Mouse (Mus musculus): ENCODE results near the gene Pgp. TPM values are rescaled to one million over a fixed set of nuclear protein-coding genes. Genes with fewer than 3 reads are reported as not detected.

The Pgp gene
- polyA plus RNA-seq, 1 experiment from 2014 or later: 40.9 TPM

DNA sequence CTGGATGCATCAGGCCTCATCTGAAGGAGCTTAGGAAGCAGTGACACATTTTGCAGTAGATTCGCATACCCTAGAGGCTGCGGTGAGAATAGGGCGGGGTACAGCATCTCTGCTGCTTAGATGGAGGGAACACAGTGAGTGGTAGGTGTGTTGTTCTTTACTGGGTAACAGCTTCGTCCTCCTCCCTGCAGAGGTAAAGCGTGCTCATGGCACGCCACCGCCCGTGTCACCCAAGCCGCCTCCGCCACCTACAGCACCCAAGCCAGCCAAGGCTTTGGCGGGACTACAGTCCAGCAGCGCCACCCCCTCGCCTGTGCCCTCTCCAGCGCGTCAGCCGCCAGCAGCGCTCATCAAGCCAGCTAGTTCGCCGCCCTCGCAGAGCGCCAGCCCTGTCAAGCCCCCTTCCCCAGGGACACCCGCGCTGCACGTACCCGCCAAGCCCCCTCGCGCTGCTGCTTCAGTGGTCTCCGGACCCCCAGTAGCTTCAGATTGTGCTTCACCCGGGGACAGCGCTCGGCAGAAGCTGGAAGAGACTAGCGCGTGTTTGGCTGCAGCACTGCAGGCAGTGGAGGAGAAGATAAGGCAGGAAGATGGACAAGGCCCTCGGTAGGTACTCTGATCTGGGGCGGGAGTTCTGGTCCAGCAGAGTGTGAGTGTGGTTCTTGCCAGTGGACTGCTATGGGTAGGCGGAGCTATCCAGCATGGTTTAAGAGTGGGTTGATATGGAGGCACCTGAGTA, 36.3 kb downstream of the Pgp start:
- Histone ChIP-seq H3K4me1 (ENCODE audit: insufficient read depth) (0 out of 2 replicates have a peak, but pooled peaks cover 3% of the 10 kb centered on the region), H3K27me3 (ENCODE audit: insufficient read depth, low read length) (no peaks in the 10 kb centered on the region), H3K27ac (ENCODE audit: low read depth) (no peak overlapping the region), H3K9me3 (ENCODE audit: low read length) (no peaks in the 10 kb centered on the region), H3K4me3 (ENCODE audit: low read depth, low read length) (no peak overlapping the region), H3K36me3 (replicated peaks; ENCODE audit: insufficient read depth, low read length) (peaks cover 33% of the 10 kb centered on the region), H3K9ac (replicated peaks) (no peak overlapping the region), H3K4me2 (ENCODE audit: low read depth, low read length) (peak overlapping the region; percentile 58)
- ATAC-seq: peak; percentile 43; the same call in 1 of the 2 replicates
- TF ChIP-seq CTCF (IDR thresholded peaks at IDR 0.05; ENCODE audit: low read depth): no peak
- TF ChIP-seq EP300 (IDR thresholded peaks at IDR 0.05; ENCODE audit: low read depth): no peak
- WGBS (ENCODE audit: insufficient replicate concordance): 36% methylated on average over 29 of the region's 36 CpGs
- no peak for DNase-seq

DNA sequence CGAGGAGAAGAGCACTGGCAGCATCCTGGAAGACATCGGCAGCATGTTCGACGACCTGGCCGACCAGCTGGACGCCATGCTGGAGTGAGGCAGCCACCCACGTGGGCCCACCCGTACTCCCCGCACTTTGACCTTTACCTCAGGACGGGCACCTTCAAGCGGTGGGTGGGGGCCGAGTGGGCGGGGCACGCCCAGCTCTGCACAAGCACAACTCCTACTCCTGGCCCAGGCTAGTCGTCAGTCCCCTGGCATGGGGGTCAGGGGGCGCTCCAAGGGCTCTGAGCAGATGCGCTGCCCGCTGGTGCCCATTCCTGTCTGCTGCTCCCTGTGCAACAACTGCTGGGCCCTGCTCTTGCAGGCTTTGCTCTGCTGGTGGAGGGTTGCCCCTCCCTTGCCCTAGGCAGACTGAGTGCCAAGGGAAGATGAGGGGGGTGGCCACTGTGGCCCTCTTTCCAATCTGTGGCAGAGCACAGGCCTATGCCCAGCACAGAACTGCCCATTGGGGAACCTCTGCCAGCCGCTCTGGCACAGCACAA, 37.0 kb downstream of the Pgp start:
- DNase-seq: no peak
- WGBS (ENCODE audit: insufficient replicate concordance): 50% methylated on average over 19 of the region's 19 CpGs
- Histone ChIP-seq H3K36me3 (replicated peaks; ENCODE audit: insufficient read depth, low read length) (peaks cover 39% of the 10 kb centered on the region), H3K27ac (ENCODE audit: low read depth) (no peak overlapping the region), H3K4me3 (ENCODE audit: low read depth, low read length) (no peak overlapping the region), H3K4me2 (ENCODE audit: low read depth, low read length) (peak overlapping the region; percentile 58), H3K27me3 (ENCODE audit: insufficient read depth, low read length) (no peaks in the 10 kb centered on the region), H3K4me1 (ENCODE audit: insufficient read depth) (0 out of 2 replicates have a peak, but pooled peaks cover 3% of the 10 kb centered on the region), H3K9ac (replicated peaks) (no peak overlapping the region), H3K9me3 (ENCODE audit: low read length) (no peaks in the 10 kb centered on the region)
- TF ChIP-seq EP300 (IDR thresholded peaks at IDR 0.05; ENCODE audit: low read depth): no peak
- TF ChIP-seq CTCF (IDR thresholded peaks at IDR 0.05; ENCODE audit: low read depth): no peak
- ATAC-seq: peak; percentile 71

DNA sequence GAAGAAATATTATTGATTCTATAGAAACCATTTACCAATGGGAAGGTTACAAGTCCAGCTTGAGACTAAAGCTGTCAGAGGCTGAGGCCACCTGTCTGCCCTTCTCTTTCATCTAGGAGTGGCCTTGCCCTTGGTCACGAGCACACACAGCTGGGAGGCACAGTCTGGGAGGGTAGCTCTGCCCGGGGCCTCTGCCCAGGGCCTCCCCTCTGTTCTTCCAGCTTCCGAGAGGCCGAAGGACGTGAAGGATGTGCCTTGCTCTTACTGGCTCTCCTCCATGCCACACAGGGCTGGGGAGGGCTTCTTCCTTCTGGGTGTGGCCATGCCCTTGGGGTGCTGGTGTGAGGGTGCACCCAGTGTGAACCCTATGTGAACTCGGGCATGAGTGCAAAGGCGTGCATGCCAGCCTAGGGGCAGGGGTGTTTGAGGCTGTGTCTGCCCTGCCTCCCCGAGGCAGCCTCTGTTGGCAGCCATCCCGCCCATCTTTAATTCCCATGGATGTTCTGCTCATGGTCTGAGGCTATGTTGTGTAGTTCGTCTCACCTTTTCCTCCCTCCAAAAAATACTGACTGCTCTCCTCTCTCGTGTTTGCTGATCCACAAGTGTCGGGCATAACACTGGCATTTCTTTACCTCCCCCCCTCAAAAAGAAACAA, 37.7 kb downstream of the Pgp start:
- WGBS (ENCODE audit: insufficient replicate concordance): 78% methylated on average over 12 of the region's 12 CpGs
- Histone ChIP-seq H3K4me2 (ENCODE audit: low read depth, low read length) (no peak overlapping the region), H3K27me3 (ENCODE audit: insufficient read depth, low read length) (no peaks in the 10 kb centered on the region), H3K4me3 (ENCODE audit: low read depth, low read length) (no peak overlapping the region), H3K36me3 (replicated peaks; ENCODE audit: insufficient read depth, low read length) (peaks cover 43% of the 10 kb centered on the region), H3K9me3 (ENCODE audit: low read length) (no peaks in the 10 kb centered on the region), H3K27ac (ENCODE audit: low read depth) (no peak overlapping the region), H3K4me1 (ENCODE audit: insufficient read depth) (0 out of 2 replicates have a peak, but pooled peaks cover 3% of the 10 kb centered on the region), H3K9ac (replicated peaks) (no peak overlapping the region)
- no peak for TF ChIP-seq EP300 (IDR thresholded peaks at IDR 0.05; ENCODE audit: low read depth)
- TF ChIP-seq CTCF (IDR thresholded peaks at IDR 0.05; ENCODE audit: low read depth): no peak
- DNase-seq (no peak), ATAC-seq (no peak)

DNA sequence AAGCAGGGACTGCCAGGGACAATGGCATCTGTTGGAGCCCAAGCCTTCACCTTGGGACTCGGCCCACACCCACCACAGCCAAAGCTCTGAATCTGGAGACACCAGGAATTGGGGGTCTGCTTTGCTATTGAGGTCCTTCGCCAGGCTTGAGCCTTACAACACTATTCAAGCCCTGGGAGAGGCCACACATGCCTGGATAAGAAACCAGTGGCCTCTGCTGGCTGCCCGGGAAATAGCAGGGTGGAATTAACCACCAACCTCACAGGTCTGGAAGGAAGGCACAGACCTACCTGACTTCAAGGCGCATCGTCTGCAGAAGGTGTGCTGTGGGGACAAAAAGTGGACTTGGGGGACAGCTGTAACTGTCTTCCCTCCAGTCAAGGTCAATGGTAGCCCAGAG, 43.4 kb downstream of the Pgp start:
- peak; percentile 58 for DNase-seq
- no peaks in the 10 kb centered on the region for H3K9me3 ChIP-seq (ENCODE audit: low read length)
- H3K9ac ChIP-seq (replicated peaks): no peak overlapping the region
- H3K27me3 ChIP-seq (ENCODE audit: insufficient read depth, low read length): no peaks in the 10 kb centered on the region
- 60% methylated on average over 5 of the region's 5 CpGs for WGBS (ENCODE audit: insufficient replicate concordance)
- H3K4me3 ChIP-seq (ENCODE audit: low read depth, low read length): no peak overlapping the region
- peaks cover 71% of the 10 kb centered on the region for H3K36me3 ChIP-seq (replicated peaks; ENCODE audit: insufficient read depth, low read length)
- no peaks in the 10 kb centered on the region for H3K4me1 ChIP-seq (ENCODE audit: insufficient read depth)
- ATAC-seq: no peak
- H3K27ac ChIP-seq (ENCODE audit: low read depth): no peak overlapping the region
- no peak overlapping the region for H3K4me2 ChIP-seq (ENCODE audit: low read depth, low read length)
- TF ChIP-seq EP300 (IDR thresholded peaks at IDR 0.05; ENCODE audit: low read depth): no peak
- TF ChIP-seq CTCF (IDR thresholded peaks at IDR 0.05; ENCODE audit: low read depth): peak; percentile 70

- no peak overlapping the region for H3K4me2 ChIP-seq (ENCODE audit: low read depth, low read length)
- DNase-seq (no peak), ATAC-seq (peak; percentile 33; the same call in 1 of the 2 replicates)
- H3K4me3 ChIP-seq (ENCODE audit: low read depth, low read length): no peak overlapping the region
- no peak for TF ChIP-seq CTCF (IDR thresholded peaks at IDR 0.05; ENCODE audit: low read depth)
- no peak overlapping the region for H3K9ac ChIP-seq (replicated peaks)
- peaks cover 69% of the 10 kb centered on the region for H3K36me3 ChIP-seq (replicated peaks; ENCODE audit: insufficient read depth, low read length)
- H3K4me1 ChIP-seq (ENCODE audit: insufficient read depth): no peaks in the 10 kb centered on the region
- 0 out of 2 replicates have a peak overlapping the region, but pooled peaks have one; percentile 1 for H3K27ac ChIP-seq (ENCODE audit: low read depth)
- H3K9me3 ChIP-seq (ENCODE audit: low read length): no peaks in the 10 kb centered on the region
- H3K27me3 ChIP-seq (ENCODE audit: insufficient read depth, low read length): no peaks in the 10 kb centered on the region
- 84% methylated on average over 23 of the region's 24 CpGs for WGBS (ENCODE audit: insufficient replicate concordance)
These were observed 44.4 kb downstream of the Pgp start for GRCm38 (mm10) chr17:24514270-24515257.

Data from liver, postnatal 0 days (tissue).